Mouse (Mus musculus) adrenal gland, postnatal 25 days (tissue): ENCODE results near the gene Gm2431. TPM values are rescaled to one million over a fixed set of nuclear protein-coding genes. Genes with fewer than 3 reads are reported as not detected.
"Not testable (repeated sequence)": the region's sequence is repeated elsewhere in the genome, so short reads cannot be mapped to it uniquely, and the experiment has no call there.

ENCODE experiments used
- DNase-seq: peaks from one replicate; pipeline ENCODE4 v3.0.0; 2021; ENCODE audit warnings: mixed read lengths
- long read RNA-seq: library from polyadenylated mRNA; stranded (forward); transcript quantifications from one replicate; pipeline ENCODE4 v2.0.0, GENCODE M21; 2021
- total RNA-seq: library from RNA; stranded (reverse); gene quantifications from 2 replicates; pipeline ENCODE4 v1.2.3, GENCODE M21; 2021

The Gm2431 gene
- total RNA-seq, result not detected in 2 replicates
- long read RNA-seq, result 0 reads

GRCm38 (mm10) chr7:142258254-142258653, at the start of gene Gm2431:
TSS of gene Gm2431 (minus strand) at chr7:142258354.
- not testable (repeated sequence) for DNase-seq

GRCm38 (mm10) chr7:142303929-142304328, 45.8 kb upstream of the Gm2431 start:
- not testable (repeated sequence) for DNase-seq

- no peak for DNase-seq
Measured at GRCm38 (mm10) chr7:142303249-142303648, 45.1 kb upstream of the Gm2431 start, which contains the start of gene Krtap5-4. TSS of gene Krtap5-4 (plus strand) at chr7:142303549.

- not testable (repeated sequence) for DNase-seq
Measured at GRCm38 (mm10) chr7:142297018-142297417, 38.9 kb upstream of the Gm2431 start, which contains the start of gene Krtap5-1. TSS of gene Krtap5-1 (minus strand) at chr7:142297118.

GRCm38 (mm10) chr7:142296108-142296507, 38.0 kb upstream of the Gm2431 start:
- DNase-seq, result not testable (repeated sequence)

- no peak for DNase-seq
Measured at GRCm38 (mm10) chr7:142295418-142295817, 37.3 kb upstream of the Gm2431 start.

GRCm38 (mm10) chr7:142293851-142294250, 35.7 kb upstream of the Gm2431 start:
- peak; percentile 20 for DNase-seq

- DNase-seq, result not testable (repeated sequence)
Measured at GRCm38 (mm10) chr7:142285910-142286612, 27.9 kb upstream of the Gm2431 start.

GRCm38 (mm10) chr7:142285130-142285835, 27.1 kb upstream of the Gm2431 start:
- DNase-seq, result peak; percentile 28

- peak; percentile 93 for DNase-seq
Measured at GRCm38 (mm10) chr7:142284615-142285080, 26.5 kb upstream of the Gm2431 start.

GRCm38 (mm10) chr7:142284023-142284591, 26.0 kb upstream of the Gm2431 start:
- DNase-seq, result peak; percentile 48

GRCm38 (mm10) chr7:142282847-142283246, 24.7 kb upstream of the Gm2431 start:
- peak; percentile 9 for DNase-seq

GRCm38 (mm10) chr7:142279291-142279690, 21.1 kb upstream of the Gm2431 start:
- DNase-seq, result not testable (repeated sequence)

GRCm38 (mm10) chr7:142278183-142278582, 20.0 kb upstream of the Gm2431 start:
- peak; percentile 72 for DNase-seq

GRCm38 (mm10) chr7:142274263-142274662, 16.1 kb upstream of the Gm2431 start, which contains the start of gene Gm4559:
TSS of gene Gm4559 (minus strand) at chr7:142274363.
- not testable (repeated sequence) for DNase-seq

- DNase-seq, result peak; percentile 42
Measured at GRCm38 (mm10) chr7:142255517-142255916, 2.6 kb downstream of the Gm2431 start.

GRCm38 (mm10) chr7:142249824-142250223, 8.3 kb downstream of the Gm2431 start:
- DNase-seq, result peak; percentile 12

- DNase-seq, result no peak
Measured at GRCm38 (mm10) chr7:142240978-142241377, 17.2 kb downstream of the Gm2431 start, which contains the start of gene Gm40460. TSS of gene Gm40460 (minus strand) at chr7:142241078.

GRCm38 (mm10) chr7:142231540-142231939, 26.6 kb downstream of the Gm2431 start:
- DNase-seq, result no peak

GRCm38 (mm10) chr7:142229871-142230270, 28.3 kb downstream of the Gm2431 start, which contains the start of gene Krtap5-5:
TSS of gene Krtap5-5 (minus strand) at chr7:142229971.
- not testable (repeated sequence) for DNase-seq

- DNase-seq, result no peak
Measured at GRCm38 (mm10) chr7:142224518-142224917, 33.6 kb downstream of the Gm2431 start.

GRCm38 (mm10) chr7:142212136-142212535, 46.0 kb downstream of the Gm2431 start:
- DNase-seq, result not testable (repeated sequence)
